Mouse (Mus musculus) heart, adult 9 months (tissue): ENCODE results near the gene Mgat3.

Experiments used
- DNase-seq, 2 experiments: peaks; one replicate each; pipeline ENCODE4 v3.0.0; 2022; ENCODE audit warnings: low spot score in 2 of 2

Gene Mgat3

DNA sequence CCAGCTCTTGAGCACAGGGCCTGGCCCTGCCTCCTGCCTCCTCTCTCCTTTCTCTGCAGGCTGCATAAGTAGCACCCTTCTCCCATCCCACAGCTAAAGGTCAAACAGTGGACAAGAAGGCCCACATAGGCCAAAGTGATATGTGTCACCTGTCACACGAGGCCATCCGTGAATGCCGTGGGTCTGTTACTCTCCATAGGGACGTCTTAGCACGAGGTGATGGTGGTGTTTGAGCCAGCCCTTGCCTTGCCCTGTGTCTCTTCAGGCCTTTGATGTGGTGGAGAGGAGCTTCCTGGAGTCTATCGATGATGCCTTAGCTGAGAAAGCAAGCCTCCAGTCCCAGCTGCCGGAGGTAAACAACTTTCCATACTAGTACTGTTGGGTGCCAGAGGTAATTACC, 24.0 kb upstream of the Mgat3 start:
- DNase-seq: no peak

DNA sequence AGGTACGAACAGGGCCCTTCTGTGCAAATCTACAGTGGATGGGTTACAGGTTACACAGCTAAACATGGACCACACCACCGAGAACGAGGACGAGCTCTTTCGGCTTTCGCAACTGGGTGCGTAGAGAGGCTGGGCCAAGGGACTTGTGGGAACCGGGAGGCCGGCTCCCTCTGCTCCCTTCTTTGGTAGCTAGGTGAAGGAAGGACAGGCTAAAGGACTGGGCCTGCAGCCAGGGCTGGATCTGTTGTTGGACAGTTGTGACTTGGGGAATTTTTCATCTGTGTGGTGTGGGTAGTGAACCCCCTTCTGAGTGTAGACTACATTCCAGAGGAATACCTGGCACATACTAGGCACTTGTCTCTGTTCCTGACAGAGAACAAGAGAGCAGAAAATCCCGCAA, 20.9 kb upstream of the Mgat3 start:
- DNase-seq: peak in 1 of 2 experiments; percentile 60

DNA sequence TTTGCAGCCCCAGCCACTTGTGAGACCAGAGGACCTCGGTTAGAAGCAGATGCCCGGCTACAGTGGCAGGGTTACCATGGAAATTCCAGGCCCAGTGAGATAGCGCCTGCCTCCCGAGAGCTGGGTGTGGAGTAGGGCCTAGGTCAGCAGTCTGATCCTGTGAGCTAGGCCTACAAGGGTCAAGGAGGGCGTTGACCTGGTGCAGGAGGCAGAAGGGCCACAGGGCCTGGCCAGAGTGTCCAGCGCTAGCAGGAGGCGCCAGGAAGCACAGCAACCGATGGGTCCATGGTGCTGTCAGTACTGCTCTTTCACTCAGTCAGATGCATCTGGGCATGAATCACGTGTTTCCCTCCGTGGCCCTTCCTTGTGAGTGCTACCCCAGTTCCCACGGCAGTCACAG, 19.8 kb upstream of the Mgat3 start:
- no peak for DNase-seq

DNA sequence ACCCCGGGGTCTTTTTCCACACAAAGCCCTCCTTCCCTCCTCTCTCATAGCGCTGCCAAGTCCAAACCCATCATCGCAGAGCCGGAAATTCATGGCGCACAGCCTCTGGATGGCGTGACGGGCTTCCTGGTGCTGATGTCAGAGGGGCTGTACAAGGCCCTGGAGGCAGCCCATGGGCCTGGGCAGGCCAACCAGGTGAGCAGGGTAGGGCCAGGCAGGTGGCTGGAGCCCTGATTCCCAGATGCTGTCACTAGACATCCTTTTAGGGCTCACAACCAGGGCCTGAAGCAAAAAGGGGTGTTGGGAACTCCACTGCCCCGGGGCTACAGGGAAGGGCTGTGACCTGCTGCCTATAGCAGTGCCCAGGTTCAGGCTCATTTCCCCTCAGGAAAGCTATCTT, 17.8 kb upstream of the Mgat3 start:
- DNase-seq: no peak

DNA sequence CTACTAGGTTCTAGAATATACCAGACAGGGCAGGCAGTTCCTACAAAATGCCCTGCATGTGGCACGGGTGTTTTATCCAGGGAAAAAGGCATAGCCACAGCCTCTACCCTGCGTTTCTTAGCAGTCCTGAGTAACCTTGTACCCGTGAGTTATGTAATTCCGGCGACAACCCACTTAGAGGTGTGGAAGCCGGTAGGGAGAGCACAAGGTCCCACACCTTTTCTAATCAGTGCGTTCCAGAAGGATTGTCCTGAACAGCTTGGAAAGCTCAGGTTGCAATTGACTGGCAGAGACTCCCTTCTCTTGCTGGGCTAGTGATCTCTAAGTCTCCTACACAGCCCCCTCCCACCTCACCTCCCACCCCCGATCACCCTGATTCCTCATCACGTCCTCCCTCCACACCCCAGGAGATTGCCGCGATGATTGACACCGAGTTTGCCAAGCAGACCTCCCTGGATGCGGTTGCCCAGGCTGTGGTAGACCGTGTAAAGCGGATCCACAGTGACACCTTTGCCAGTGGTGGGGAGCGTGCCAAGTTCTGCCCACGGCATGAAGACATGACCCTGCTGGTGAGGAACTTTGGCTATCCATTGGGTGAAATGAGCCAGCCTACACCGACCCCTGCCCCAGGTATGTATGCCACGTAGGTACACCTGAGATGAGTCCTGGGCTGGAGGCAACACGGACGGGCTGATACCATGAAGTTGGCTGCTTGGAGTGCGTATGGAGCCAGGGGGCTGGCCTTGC, 16.2 kb upstream of the Mgat3 start:
- no peak for DNase-seq

DNA sequence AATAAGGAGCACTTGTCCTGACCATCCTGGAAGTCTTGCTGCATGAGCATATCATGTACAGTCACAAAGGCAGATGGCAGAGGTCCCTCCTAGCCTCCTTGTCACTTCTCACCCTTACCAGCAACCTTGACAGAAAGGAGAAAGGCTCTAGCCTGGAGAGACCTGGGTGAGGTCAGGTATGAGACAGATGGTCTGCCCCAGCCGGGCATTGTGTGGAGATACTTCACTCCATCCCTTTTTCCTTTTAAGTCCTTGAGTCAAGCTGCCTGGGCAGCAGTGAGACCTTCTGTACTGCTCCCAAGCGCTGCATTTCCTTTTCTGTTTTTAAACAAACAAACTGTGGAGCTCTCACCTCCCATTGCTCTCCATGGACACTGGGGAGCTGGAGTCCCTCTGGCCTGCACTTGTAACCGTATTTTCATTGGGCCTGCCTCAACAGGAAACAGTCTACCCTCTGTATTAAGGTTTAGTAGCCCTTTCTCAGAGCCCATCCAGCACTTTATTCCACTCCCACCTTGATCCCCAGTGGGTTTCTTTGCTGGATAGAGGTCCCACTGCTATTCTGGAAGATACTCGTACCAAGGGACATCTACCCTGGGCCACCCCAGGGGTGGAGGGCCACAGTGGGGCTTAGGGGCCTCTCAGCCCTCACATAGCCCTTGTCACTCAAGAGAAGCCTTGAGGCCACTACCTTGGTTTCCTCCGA, 15.4 kb upstream of the Mgat3 start:
- DNase-seq: no peak

DNA sequence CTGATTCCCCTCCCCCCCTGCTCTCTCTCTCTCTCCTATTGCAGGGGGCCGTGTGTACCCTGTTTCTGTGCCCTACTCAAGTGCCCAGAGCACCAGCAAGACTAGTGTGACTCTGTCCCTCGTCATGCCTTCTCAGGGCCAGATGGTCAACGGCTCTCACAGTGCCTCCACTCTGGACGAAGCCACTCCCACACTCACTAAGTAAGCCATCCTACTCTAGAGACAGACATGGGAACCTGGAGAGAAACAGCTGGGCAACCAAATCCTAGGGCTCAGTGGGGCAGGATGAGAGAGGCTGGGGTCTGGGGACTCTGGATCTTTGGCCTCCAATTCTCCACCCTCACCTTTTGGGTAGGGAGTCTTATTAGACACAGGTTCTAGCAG, 14.8 kb upstream of the Mgat3 start:
- DNase-seq: no peak

DNA sequence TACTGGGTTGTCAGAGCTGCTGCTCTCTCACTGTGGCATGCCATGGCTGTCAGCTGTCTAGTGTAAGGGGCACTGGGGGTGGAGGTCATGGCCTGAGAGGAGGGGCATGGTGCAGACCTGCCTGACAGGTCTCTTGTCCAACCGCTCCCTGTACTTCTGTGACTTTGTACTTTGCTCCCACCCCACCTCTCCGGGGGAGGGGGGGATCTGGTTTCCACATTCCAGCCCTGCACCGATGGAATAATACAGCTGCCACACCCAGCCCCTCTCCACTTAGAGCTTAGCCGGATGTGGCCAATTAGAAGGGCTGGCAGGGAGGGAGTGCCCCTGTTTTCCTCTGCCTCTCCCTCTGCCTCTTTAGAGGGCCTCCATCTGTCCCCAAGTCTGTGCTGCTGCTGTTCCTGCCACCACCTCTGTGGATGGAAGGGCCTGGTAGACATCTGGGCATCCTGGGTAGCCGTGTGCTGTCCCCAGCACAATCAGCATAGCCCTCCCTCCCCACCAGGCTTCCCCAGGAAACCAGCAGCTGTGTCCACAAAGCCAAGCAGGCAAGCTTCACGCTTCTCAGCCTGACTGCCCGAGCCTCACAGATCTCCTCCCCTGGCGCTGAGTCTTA, 14.1 kb upstream of the Mgat3 start:
- DNase-seq: no peak

DNA sequence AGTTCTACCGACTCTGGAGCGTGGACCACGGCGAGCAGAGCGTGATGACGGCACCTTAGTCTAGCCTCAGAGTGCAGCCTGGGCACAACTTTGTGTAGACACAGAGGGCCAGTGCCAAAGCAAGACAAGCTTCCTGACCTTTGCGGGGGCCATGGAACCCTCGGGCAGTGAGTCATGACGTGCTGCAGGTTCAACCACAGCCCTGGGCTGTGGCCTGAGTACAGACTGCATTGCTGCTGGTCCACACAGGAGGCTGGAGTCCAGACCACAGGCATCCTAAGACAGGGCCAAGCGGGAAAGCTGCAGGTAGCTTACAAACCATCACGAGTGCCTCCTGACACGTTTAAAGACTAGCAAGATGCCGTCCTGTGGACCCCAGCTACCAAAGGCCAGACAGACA, 13.3 kb upstream of the Mgat3 start:
- DNase-seq: no peak

DNA sequence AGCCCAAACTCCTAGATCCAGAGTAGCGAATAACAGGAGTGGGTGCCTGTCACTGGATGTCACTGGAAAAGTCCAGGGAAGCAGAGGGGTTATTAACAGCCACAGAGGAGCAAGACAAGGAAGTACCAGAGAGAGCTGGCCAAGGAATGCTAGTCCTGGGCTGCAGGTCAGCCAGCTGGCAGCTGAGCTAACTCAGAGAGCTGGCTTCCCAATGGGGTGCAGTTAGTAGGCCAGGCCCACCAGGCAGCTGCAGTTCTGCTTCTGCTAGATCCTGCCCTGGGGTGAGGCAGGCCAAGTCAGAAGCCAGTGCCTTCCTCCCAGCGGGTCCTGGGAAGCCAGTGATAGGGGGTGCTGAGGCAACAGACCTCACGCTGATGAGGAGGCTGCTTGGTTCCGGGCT, 12.8 kb upstream of the Mgat3 start:
- DNase-seq: peak; percentile 43 to 59

DNA sequence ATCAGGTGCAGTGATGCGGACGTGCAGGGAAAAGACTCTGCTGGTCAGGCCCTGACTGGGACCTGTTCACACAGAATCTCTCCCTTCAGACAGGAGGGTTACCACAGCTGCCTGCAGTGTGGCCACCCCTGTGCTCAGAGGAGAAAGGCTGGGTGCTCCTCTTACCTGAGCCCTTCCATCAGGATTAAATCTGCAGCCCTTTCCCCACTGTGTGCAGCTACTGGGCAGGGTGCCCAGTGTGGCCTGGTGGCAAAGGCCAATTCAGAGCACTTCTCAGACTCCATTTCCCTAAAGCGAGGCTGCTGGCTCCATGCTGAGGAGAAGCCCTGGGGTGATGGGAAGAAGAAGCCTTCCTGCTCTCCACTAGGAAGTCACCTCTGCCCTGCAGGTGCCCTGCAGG, 12.3 kb upstream of the Mgat3 start:
- DNase-seq: no peak

DNA sequence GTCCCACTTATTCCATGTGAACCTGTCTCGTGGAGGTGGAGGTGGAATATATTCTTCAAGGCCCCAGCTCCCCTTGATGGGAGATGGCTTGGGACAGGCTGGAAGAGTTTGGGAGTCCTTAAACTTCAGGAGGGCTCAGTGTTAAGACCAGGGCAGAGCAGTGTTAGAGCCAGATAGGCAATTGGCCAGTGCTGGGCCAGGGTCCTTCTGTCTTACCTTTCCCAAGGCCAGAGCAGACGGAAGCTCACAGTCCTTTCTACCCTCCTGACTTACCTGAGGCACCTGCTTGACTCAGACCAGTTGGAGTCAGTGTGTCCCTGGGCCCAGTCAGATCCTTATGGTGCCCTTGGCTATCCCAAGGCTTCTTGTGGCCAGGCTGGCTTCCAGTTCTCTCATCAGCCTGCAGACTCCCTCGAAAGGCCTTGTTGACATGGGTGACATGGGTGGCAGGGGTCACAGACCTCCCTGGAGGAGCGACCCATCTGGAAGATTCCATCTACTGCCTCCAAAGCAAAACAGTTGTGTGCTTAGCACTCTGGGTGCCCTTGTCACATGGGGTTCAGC, 11.0 kb upstream of the Mgat3 start:
- no peak for DNase-seq

DNA sequence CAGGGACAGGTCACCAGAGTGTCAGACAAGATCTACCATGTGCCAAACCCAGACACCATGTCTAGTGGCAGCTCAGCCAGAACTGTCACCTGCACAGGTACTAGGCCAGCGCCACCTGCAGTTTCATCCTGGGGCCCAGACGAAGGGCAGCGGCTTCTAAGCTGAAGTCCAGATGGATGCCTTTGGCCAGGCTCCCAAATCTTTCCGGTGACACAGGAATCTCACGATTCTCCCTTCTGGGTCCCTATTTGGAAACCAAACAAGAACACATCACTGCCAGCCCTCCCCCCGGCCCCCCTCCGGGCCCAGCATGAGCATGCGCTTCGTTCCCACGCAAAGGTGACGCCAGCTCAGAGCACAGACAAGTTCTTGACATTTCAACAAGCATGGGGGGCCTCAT, 10.2 kb upstream of the Mgat3 start:
- DNase-seq: no peak

DNA sequence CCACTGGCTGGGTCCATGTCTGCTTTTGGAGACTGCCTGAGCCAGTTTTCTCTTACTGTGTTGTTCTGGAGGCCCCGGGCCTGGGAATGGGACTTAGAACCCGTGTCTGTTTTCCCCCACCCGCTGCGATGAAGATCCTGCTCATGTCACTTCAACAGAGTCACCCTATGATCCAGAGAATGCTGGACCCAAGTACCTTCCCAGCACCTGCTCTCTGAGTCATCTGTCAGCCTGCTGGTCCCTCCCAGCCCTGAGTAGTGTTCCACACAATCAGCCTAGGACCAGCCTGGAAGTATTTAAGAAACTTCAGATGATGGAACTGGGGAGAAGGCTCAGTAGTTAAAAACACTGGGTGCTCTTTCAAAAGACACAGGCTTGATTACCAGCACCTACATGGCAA, 9.8 kb upstream of the Mgat3 start:
- DNase-seq: no peak

DNA sequence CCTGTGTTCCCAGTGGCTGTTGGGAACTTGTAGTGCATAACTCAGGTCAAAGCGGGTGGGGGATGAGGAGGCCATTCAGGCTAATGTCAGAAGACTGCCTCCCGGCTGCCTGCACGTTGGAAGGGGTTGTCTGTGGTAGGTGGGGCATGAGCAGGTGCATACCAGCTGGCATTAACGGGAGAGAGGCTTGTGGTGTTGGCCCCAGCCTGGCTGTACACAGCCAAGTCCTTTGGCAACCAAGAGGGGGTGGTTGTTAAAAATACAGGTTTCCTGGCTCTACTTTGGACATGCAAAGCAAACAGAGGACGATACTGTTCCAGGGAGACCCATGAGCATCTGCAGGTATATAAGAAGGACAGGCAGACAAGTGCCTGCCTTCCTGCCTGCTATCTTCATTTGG, 8.1 kb upstream of the Mgat3 start:
- DNase-seq: no peak

DNA sequence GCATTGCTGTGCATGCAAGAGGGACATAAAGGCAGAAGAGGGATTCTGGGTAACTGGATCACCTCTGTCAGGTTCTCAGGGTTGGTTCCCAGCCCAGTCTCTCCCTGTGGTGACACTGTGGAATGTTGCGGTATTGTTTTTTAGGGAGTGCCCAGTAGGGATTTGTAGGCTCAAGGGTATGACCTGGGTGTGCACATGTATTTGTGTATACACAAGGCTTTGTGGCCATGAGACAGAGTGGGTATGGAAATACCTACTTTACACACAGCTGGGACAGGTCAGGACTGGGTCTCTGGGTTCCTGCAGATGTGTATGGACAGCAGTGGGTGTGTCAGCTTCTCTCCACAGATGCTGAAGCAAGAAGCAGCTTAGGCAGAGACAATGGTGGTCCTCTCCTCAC, 4.0 kb upstream of the Mgat3 start:
- no peak for DNase-seq

DNA sequence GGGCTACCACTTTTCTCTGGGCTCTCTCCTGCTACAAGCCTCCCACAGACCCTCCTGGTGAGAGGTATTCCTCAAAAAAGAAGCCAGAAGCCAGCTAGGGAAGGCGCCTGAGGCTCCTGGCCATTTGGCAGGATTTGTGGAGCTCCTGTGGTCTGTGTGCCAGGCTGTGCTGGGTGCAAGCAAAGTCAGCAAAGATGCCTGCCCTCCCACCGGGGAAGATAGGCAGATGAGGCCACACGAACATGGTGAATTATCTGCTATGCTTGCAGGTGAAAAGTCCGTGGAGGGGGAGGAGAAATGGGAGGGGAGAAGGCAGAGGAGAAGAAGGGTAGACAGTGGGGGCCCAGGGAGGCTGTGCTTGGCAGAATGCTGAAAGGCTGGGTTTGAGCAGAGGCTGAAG, 3.2 kb upstream of the Mgat3 start:
- DNase-seq: no peak

DNA sequence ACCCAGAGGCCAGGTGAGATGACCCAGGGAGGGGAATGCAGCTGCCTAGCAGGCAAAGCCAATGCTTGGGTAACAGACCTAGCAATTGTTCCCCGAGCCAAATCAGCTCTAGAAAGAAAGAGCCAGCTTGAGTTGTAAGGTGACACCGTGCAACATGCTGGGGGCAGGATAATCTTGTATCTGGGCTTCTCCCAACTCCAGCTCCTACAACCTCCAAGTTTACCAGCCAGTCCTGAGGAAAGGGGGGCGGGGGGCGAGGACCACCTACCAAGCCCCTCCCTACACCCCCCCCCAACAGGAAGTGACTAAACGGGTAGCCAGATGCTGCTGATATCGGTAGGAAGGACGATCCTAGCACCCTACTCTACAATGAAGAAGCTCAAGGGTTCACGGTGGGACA, 2.2 kb upstream of the Mgat3 start:
- DNase-seq: no peak

DNA sequence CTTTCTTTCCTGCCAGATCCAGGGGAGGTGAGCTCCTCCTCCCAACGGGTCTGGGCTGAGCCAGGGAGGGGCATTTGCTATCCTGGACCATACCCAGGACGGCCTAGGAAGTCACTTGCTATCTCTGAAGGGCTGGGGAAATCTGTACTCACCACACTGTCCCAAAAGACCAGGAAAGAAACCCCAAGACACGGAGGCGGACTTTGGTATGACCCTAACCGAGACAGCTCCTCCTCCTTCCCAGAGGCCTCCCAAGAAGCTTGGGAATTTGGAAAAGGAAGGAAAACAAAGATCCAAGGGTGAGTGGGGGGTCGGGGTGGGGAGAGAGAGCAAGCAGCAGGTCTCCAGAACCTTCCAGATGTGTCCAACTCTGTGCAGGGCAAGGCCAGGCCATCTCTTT, 1.7 kb upstream of the Mgat3 start:
- DNase-seq: no peak

DNA sequence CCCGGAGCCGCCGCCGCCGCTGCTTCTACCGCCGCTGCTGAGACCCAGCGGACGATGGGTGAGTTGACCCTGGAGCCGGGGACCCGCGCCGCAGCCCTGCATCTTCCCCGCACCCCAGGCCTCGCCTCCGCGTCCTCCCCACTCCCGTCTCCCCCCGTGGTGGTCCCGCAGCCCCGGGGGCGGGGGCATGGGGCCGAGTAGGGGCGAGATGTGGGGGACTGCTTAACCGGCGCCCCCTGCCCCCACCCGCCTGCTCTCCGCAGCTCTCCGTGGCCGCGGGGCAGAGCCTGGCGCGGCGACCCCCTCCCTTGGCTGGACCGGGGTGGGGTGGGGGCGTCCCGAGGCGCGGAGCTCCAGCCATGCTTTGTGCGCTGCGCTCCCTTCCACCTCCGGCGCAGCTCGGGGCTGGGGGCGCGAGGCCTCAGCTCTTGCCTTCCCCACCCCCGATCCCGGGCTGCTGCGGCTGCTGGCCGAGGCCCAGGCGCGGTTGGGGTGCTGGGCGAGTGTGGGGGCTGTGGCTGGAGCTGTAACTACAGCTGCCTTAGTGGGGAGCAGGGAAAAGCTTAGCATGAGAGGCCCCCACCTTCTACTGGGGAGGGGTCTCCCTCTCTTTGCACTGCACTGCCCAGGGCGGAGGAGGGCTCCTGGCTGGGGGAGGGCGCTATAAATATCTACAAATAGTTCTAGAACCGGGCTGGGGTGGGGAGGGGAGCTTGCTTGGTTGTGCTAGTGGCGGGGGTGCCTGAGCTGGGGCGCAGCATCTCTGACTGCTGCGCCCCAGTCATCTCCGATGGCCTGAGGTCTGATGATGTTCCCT, 468 bp downstream of the Mgat3 start:
- DNase-seq: no peak

DNA sequence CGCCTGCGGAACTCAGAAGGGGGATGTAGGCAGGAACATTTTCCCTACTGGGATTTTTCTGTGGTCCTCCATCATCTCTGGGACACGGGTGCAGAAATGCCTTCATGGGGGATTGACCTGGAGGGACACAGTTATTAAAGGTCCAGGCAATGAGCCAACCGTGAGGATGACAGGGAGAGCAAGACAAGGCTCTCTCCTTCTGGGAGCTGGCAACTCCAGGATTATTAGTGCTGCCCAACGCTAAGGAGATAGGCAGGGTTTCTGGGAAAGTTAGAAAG, 1.0 kb downstream of the Mgat3 start:
- DNase-seq: no peak

DNA sequence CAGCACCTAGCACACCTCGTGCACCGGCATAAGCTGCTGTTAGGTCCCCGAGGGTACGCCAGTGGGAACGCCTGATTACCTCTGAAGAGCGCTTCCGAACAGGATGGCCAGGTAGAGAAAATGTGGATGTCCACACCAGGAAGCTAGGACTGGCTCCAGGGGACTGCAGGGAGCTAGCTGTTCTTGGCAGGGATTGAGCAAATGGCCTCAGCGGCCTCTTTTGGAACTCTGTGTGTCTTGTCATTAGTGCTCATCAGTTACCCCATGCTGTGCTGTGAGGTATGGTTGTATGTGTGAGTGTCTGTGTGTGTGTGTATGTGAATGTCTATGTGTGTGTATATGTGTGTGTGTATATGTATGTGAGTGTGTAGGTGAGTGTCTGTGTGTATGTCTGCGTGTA, 1.8 kb downstream of the Mgat3 start:
- DNase-seq: no peak
